Mouse (Mus musculus) liver, postnatal 0 days (tissue): ENCODE results near the gene Uck2. TPM values are rescaled to one million over a fixed set of nuclear protein-coding genes. Genes with fewer than 3 reads are reported as not detected.

ENCODE experiments used
- ATAC-seq: fragments of 200-750 bp; cut with Nextera tagmentation; 2 replicates; pipeline ENCODE4 v1.8.0; 2017; ENCODE audit warnings: mild to moderate bottlenecking, moderate library complexity
- DNase-seq: peaks from one replicate; pipeline ENCODE4 v3.0.0-alpha.2; 2016
- H3K27ac ChIP-seq: fragments of 300-500 bp; sonication (generic); 2 replicates; pipeline ENCODE4 v1.5.1; 2014; ENCODE audit warnings: antibody characterized with exemption, moderate library complexity, mild to moderate bottlenecking, low read depth
- H3K27me3 ChIP-seq: fragments of 300-500 bp; sonication (generic); 2 replicates; pipeline ENCODE4 v1.6.1; 2014; ENCODE audit warnings: low read length, control low read depth, mixed read lengths; ENCODE audit not compliant: insufficient read depth
- H3K36me3 ChIP-seq: fragments of 300-500 bp; sonication (generic); replicated peaks from 2 replicates; pipeline ENCODE4 v1.6.1; 2014; ENCODE audit warnings: mild to moderate bottlenecking, control low read depth, low read length, moderate library complexity, mixed read lengths; ENCODE audit not compliant: insufficient read depth
- H3K4me1 ChIP-seq: fragments of 300-500 bp; sonication (generic); 2 replicates; pipeline ENCODE4 v1.6.1; 2014; ENCODE audit warnings: antibody characterized with exemption, mild to moderate bottlenecking, control low read depth; ENCODE audit not compliant: insufficient read depth
- H3K4me2 ChIP-seq: fragments of 300-500 bp; sonication (generic); 2 replicates; pipeline ENCODE4 v1.6.1; 2014; ENCODE audit warnings: low read depth, mild to moderate bottlenecking, low read length, moderate library complexity, mixed read lengths
- H3K4me3 ChIP-seq: fragments of 300-500 bp; sonication (generic); 2 replicates; pipeline ENCODE4 v1.5.1; 2014; ENCODE audit warnings: low read depth, low read length
- H3K9ac ChIP-seq: fragments of 300-500 bp; sonication (generic); replicated peaks from 2 replicates; pipeline ENCODE4 v1.6.1; 2014; ENCODE audit warnings: mild to moderate bottlenecking, moderate library complexity
- H3K9me3 ChIP-seq: fragments of 300-500 bp; sonication (generic); 2 replicates; pipeline ENCODE4 v1.6.1; 2016; ENCODE audit warnings: mild to moderate bottlenecking, control low read depth, low read length, mixed read lengths
- CTCF ChIP-seq: sonication (generic); IDR thresholded peaks from 2 replicates; pipeline ENCODE4 v1.5.1; 2016; ENCODE audit warnings: antibody characterized with exemption, low read depth
- EP300 ChIP-seq: IDR thresholded peaks from 2 replicates; pipeline ENCODE4 v1.6.1; 2016; ENCODE audit warnings: antibody characterized with exemption, low read depth, mild to moderate bottlenecking
- WGBS: fragments of 180-500 bp; shearing (Covaris S2); extraction: QIAGEN DNeasy Blood & Tissue Kit; methylation state at CpG from one replicate; pipeline ENCODE4 v1.1.7; 2014; ENCODE audit not compliant: insufficient replicate concordance; 5-methylcytosine and 5-hydroxymethylcytosine counted together
- polyA plus RNA-seq: library from polyadenylated mRNA; unstranded; fragments of >200 nt; fragmentation: Nextera tagmentation; extraction: Ambion mirVana; gene quantifications from 2 replicates; pipeline ENCODE4 v1.2.1, GENCODE M21; 2015

Gene Uck2
- polyA plus RNA-seq: 18.6 and 20.9 TPM in 2 replicates

DNA sequence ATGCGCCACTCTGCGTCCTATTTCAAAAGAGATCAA is at the start of gene Uck2:
TSS of gene Uck2 (minus strand) at position 1 of the 36 bp plus-strand sequence.
- Histone ChIP-seq H3K4me1 (peaks cover 48% of the 10 kb centered on the region), H3K27ac (peak within 1 kb of the TSS; percentile 77), H3K9me3 (no peaks in the 10 kb centered on the region), H3K9ac (peak within 1 kb of the TSS; percentile 66), H3K4me2 (peak within 1 kb of the TSS; percentile 100), H3K4me3 (peak within 1 kb of the TSS; percentile 88), H3K27me3 (0 out of 2 replicates have a peak, but pooled peaks cover 3% of the 10 kb centered on the region), H3K36me3 (no peaks in the 10 kb centered on the region)
- TF ChIP-seq EP300 (no peak), CTCF (no peak)
- WGBS: 0% methylated on average over 2 of the region's 2 CpGs
- ATAC-seq (no peak), DNase-seq (no peak)

- H3K4me2 ChIP-seq: no peak overlapping the region
Measured at GRCm38 (mm10) chr1:167331106-167331505, 46.0 kb upstream of the Uck2 start.

DNA sequence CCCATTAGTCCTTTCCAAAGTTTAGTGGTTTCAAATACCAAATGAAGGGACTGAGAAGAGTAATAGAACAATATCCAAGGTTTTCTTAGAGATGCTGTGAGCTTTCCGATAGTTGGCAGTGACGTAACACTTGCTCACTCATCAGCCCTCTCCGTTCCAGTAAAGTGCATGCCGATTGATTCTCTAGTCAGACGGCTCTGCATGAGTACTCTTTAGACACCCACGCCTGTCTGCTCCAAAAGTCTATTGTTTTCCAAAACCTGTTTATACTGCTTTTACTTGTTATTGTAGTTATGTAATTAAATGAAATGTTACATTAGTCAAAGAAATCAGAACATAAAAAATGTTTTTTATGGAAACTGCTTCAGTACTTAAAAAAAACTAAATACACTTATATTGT is 43.7 kb upstream of the Uck2 start:
- 84% methylated on average over 6 of the region's 6 CpGs for WGBS
- peaks cover 40% of the 10 kb centered on the region for H3K36me3 ChIP-seq

More at GRCm38 (mm10) chr1:167331106-167331505, 46.0 kb upstream of the Uck2 start:
- no peaks in the 10 kb centered on the region for H3K9me3 ChIP-seq
- H3K27ac ChIP-seq: 0 out of 2 replicates have a peak overlapping the region, but pooled peaks have one; percentile 8
- no peaks in the 10 kb centered on the region for H3K4me1 ChIP-seq
- TF ChIP-seq CTCF (no peak), EP300 (no peak)
- no peak overlapping the region for H3K4me3 ChIP-seq
- peaks cover 34% of the 10 kb centered on the region for H3K36me3 ChIP-seq
- 61% methylated on average over 8 of the region's 8 CpGs for WGBS
- H3K27me3 ChIP-seq: no peaks in the 10 kb centered on the region
- ATAC-seq (no peak), DNase-seq (no peak)
- H3K9ac ChIP-seq: no peak overlapping the region

GRCm38 (mm10) chr1:167321691-167322090 is 36.6 kb upstream of the Uck2 start:
- H3K4me3 ChIP-seq: no peak overlapping the region
- WGBS: 82% methylated on average over 6 of the region's 6 CpGs
- H3K27ac ChIP-seq: no peak overlapping the region
- TF ChIP-seq EP300: no peak
- TF ChIP-seq CTCF: no peak
- H3K27me3 ChIP-seq: no peaks in the 10 kb centered on the region
- ATAC-seq: no peak
- no peak overlapping the region for H3K4me2 ChIP-seq
- no peaks in the 10 kb centered on the region for H3K9me3 ChIP-seq
- DNase-seq: no peak
- H3K4me1 ChIP-seq: no peaks in the 10 kb centered on the region
- H3K9ac ChIP-seq: no peak overlapping the region
- H3K36me3 ChIP-seq: peaks cover 41% of the 10 kb centered on the region

More for the DNA sequence above, 43.7 kb upstream of the Uck2 start:
- Histone ChIP-seq H3K4me3 (no peak overlapping the region), H3K9me3 (no peaks in the 10 kb centered on the region), H3K9ac (no peak overlapping the region), H3K4me1 (no peaks in the 10 kb centered on the region), H3K27ac (no peak overlapping the region), H3K4me2 (no peak overlapping the region), H3K27me3 (no peaks in the 10 kb centered on the region)
- ATAC-seq (no peak), DNase-seq (no peak)
- no peak for TF ChIP-seq CTCF
- no peak for TF ChIP-seq EP300

GRCm38 (mm10) chr1:167313220-167313619 is 28.1 kb upstream of the Uck2 start:
- DNase-seq (no peak), ATAC-seq (no peak)
- H3K27me3 ChIP-seq: no peaks in the 10 kb centered on the region
- H3K9ac ChIP-seq: no peak overlapping the region
- H3K27ac ChIP-seq: no peak overlapping the region
- no peak overlapping the region for H3K4me3 ChIP-seq
- H3K36me3 ChIP-seq: peaks cover 24% of the 10 kb centered on the region
- TF ChIP-seq EP300: no peak
- peak; percentile 36 for TF ChIP-seq CTCF
- H3K9me3 ChIP-seq: no peaks in the 10 kb centered on the region
- H3K4me2 ChIP-seq: no peak overlapping the region
- WGBS: 78% methylated on average over 4 of the region's 4 CpGs
- peaks cover 5% of the 10 kb centered on the region for H3K4me1 ChIP-seq

DNA sequence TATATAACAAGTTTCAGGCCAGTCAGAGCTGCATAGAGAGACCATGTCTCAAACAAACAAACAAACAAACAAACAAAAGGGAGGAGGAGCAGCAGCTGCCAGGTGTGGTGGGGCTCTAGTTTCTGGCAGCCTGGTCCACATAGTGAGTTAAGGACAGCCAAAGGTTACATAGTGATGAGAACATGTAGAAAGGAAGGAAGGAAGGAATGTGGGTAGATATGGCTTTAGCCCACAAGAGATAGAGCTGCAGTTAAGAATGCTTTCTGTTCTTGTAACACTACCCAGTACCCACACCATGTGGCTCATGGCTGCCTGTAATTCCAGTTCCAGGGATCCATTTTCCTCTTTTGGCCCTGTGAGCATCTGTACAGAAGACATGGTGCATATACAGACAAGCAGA is 27.2 kb upstream of the Uck2 start:
- H3K9me3 ChIP-seq: no peaks in the 10 kb centered on the region
- H3K4me3 ChIP-seq: no peak overlapping the region
- ATAC-seq: no peak
- H3K36me3 ChIP-seq: peaks cover 22% of the 10 kb centered on the region
- no peak overlapping the region for H3K27ac ChIP-seq
- no peaks in the 10 kb centered on the region for H3K27me3 ChIP-seq
- H3K4me2 ChIP-seq: no peak overlapping the region
- no peak for DNase-seq
- H3K4me1 ChIP-seq: peaks cover 8% of the 10 kb centered on the region
- H3K9ac ChIP-seq: no peak overlapping the region
- TF ChIP-seq CTCF (no peak), EP300 (no peak)

GRCm38 (mm10) chr1:167308261-167309054 is 23.3 kb upstream of the Uck2 start, which contains the start of gene Tmco1:
Gene Tmco1 (plus strand): TSS chr1:167308378.
- TF ChIP-seq EP300 (peak; percentile 84), CTCF (peak; percentile 30; the same call in 1 of the 2 replicates)
- H3K36me3 ChIP-seq: peaks cover 8% of the 10 kb centered on the region
- peak within 1 kb of the TSS; percentile 88 for H3K4me2 ChIP-seq
- H3K4me3 ChIP-seq: peak within 1 kb of the TSS; percentile 87
- DNase-seq (peak; percentile 99), ATAC-seq (peak; percentile 97)
- H3K4me1 ChIP-seq: peaks cover 23% of the 10 kb centered on the region
- peak within 1 kb of the TSS; percentile 95 for H3K9ac ChIP-seq
- 2% methylated on average over 78 of the region's 82 CpGs for whole genome bisulfite sequencing
- H3K9me3 ChIP-seq: no peaks in the 10 kb centered on the region
- H3K27me3 ChIP-seq: no peaks in the 10 kb centered on the region
- H3K27ac ChIP-seq: peak within 1 kb of the TSS; percentile 96
